Mouse (Mus musculus) forebrain, embryonic 11.5 days (tissue): ENCODE results near the gene Fam131a. TPM values are rescaled to one million over a fixed set of nuclear protein-coding genes. Genes with fewer than 3 reads are reported as not detected.

ENCODE experiments used
- ATAC-seq: fragments of 200-750 bp; cut with Nextera tagmentation; replicated peaks from 2 replicates; pipeline ENCODE4 v1.8.0; 2017; ENCODE audit warnings: moderate TSS enrichment; ENCODE audit not compliant: low FRiP score
- DNase-seq: peaks from one replicate; pipeline ENCODE4 v3.0.0-alpha.2; 2017; ENCODE audit warnings: low spot score
- H3K27ac ChIP-seq: fragments of 300-500 bp; sonication (generic); 2 replicates; pipeline ENCODE4 v1.5.1; 2014; ENCODE audit warnings: low read depth, low read length
- H3K27me3 ChIP-seq: fragments of 300-500 bp; sonication (generic); 2 replicates; pipeline ENCODE4 v1.6.1; 2014; ENCODE audit warnings: mild to moderate bottlenecking, low read length, mixed read lengths; ENCODE audit not compliant: control insufficient read depth, insufficient read depth
- H3K36me3 ChIP-seq: fragments of 300-500 bp; sonication (generic); 2 replicates; pipeline ENCODE4 v1.6.1; 2014; ENCODE audit warnings: mild to moderate bottlenecking, low read length, moderate library complexity, mixed read lengths; ENCODE audit not compliant: control insufficient read depth, insufficient read depth
- H3K4me1 ChIP-seq: fragments of 300-500 bp; sonication (generic); replicated peaks from 2 replicates; pipeline ENCODE4 v1.6.1; 2014; ENCODE audit warnings: low read length, mixed read lengths; ENCODE audit not compliant: control insufficient read depth, insufficient read depth
- H3K4me2 ChIP-seq: fragments of 300-500 bp; sonication (generic); 2 replicates; pipeline ENCODE4 v1.6.1; 2014; ENCODE audit warnings: low read depth, mild to moderate bottlenecking, low read length, moderate library complexity, mixed read lengths; ENCODE audit not compliant: severe bottlenecking
- H3K4me3 ChIP-seq: fragments of 300-500 bp; sonication (generic); 2 replicates; pipeline ENCODE4 v1.5.1; 2014; ENCODE audit warnings: low read depth, low read length
- H3K9ac ChIP-seq: fragments of 300-500 bp; sonication (generic); 2 replicates; pipeline ENCODE4 v1.6.1; 2014; ENCODE audit warnings: low read length
- H3K9me3 ChIP-seq: fragments of 300-500 bp; sonication (generic); 2 replicates; pipeline ENCODE4 v1.6.1; 2016; ENCODE audit warnings: low read length, mixed read lengths; ENCODE audit not compliant: control insufficient read depth
- WGBS: fragments of 180-500 bp; shearing (Covaris S2); extraction: QIAGEN DNeasy Blood & Tissue Kit; methylation state at CpG from one replicate; pipeline ENCODE4 v1.1.7; 2014; 5-methylcytosine and 5-hydroxymethylcytosine counted together
- polyA plus RNA-seq: library from polyadenylated mRNA; unstranded; fragments of >200 nt; fragmentation: Nextera tagmentation; extraction: Ambion mirVana; gene quantifications from 2 replicates; pipeline ENCODE4 v1.2.1, GENCODE M21; 2014

Gene Fam131a
- polyA plus RNA-seq, 1 experiment from 2014 or later, result 15.2 TPM

DNA sequence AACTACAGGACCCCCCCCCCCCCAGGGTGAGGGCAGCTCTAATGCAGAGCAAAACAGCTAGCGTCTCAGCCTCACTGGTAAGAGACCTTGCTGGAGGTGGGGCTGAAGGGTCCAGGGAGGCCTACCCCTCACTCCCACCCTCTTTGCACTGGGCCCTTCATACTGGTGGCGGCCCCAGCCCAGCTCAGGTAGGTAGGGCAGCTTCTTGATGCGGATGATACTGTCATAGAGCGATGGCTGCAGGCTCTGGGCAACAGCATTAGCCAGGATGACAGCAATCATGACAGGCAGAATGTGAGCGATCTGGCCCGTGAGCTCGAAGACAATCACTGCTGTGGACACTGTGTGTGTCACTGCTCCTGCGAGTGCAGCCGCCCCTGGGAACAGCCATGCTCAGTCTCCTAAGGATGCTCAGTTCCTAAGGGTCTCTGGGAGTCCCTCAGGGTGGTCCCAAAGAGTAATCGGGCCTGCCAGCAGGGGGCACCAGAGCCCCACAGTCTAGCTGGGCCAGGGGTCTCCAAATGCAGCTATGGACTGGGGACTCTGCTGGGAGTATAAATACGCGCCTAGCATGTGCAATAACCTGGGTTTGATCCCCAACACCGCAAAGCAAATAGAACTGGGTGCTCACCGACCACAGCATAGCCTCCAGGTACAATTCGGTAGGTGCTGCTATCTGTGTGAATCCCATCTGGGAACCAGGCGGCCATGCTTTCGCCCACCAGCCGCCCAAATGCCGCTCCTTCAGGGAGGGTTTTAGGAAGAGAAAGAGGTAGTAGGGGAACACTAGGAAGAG, 16.1 kb downstream of the Fam131a start:
- no peaks in the 10 kb centered on the region for H3K9me3 ChIP-seq
- WGBS, result 77% methylated on average over 19 of the region's 19 CpGs
- H3K9ac ChIP-seq, result no peak overlapping the region
- no peaks in the 10 kb centered on the region; the same call in 1 of the 2 replicates for H3K36me3 ChIP-seq
- H3K4me3 ChIP-seq, result no peak overlapping the region
- DNase-seq (peak; percentile 89), ATAC-seq (peak; percentile 73)
- H3K4me1 ChIP-seq, result peaks cover 4% of the 10 kb centered on the region; the same call in 1 of the 2 replicates
- no peak overlapping the region for H3K27ac ChIP-seq
- H3K27me3 ChIP-seq, result no peaks in the 10 kb centered on the region
- H3K4me2 ChIP-seq, result no peak overlapping the region

DNA sequence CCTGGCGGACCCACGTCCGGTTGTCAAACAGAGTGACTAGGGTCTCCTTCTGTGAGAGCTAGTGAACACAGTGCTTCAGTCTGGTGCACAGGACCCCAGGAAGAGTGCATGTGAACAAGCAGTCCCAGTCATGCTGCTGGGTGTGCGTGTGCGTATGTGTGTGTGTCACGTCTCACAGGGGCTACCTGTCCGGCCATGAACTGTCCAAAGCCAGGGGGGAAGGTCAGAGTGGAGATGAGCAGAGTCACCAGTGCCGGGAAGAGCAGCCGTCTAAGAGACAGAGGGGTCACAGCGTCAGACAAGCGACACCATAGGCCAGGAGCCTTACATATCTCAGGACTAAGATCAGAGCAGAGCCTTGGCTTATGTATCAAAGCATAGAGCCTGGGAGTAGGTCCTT, 17.3 kb downstream of the Fam131a start:
- Histone ChIP-seq H3K36me3 (no peaks in the 10 kb centered on the region; the same call in 1 of the 2 replicates), H3K9me3 (no peaks in the 10 kb centered on the region), H3K27me3 (no peaks in the 10 kb centered on the region), H3K4me3 (no peak overlapping the region), H3K27ac (no peak overlapping the region), H3K9ac (no peak overlapping the region), H3K4me1 (peaks cover 5% of the 10 kb centered on the region; the same call in 1 of the 2 replicates), H3K4me2 (no peak overlapping the region)
- no peak for DNase-seq
- ATAC-seq, result no peak
- WGBS, result 94% methylated on average over 11 of the region's 11 CpGs

DNA sequence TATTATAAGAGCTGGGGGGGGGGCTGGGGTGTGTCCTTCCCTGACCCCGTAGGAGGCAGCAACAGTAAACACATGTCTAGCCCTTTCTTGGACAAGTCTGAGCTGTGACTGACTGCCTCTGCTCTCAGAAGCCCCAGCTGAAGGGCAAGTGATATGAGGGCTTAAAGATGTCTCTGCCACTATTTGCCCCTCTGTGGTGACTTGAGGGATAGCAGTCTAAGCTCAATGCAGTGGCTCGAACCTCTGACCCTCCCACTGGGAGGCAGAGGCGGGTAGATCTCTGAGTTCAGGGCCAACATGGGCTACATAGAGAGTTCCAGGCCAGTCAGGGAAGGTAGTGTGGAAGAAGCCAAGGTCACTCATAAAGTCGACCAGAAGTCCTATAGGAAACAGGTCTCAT, 17.8 kb downstream of the Fam131a start:
- H3K27ac ChIP-seq, result no peak overlapping the region
- no peak overlapping the region for H3K9ac ChIP-seq
- no peaks in the 10 kb centered on the region for H3K27me3 ChIP-seq
- peaks cover 5% of the 10 kb centered on the region; the same call in 1 of the 2 replicates for H3K4me1 ChIP-seq
- no peak for ATAC-seq
- no peaks in the 10 kb centered on the region; the same call in 1 of the 2 replicates for H3K36me3 ChIP-seq
- H3K4me2 ChIP-seq, result no peak overlapping the region
- DNase-seq, result no peak
- no peaks in the 10 kb centered on the region for H3K9me3 ChIP-seq
- 89% methylated on average over 4 of the region's 4 CpGs for WGBS
- no peak overlapping the region for H3K4me3 ChIP-seq

DNA sequence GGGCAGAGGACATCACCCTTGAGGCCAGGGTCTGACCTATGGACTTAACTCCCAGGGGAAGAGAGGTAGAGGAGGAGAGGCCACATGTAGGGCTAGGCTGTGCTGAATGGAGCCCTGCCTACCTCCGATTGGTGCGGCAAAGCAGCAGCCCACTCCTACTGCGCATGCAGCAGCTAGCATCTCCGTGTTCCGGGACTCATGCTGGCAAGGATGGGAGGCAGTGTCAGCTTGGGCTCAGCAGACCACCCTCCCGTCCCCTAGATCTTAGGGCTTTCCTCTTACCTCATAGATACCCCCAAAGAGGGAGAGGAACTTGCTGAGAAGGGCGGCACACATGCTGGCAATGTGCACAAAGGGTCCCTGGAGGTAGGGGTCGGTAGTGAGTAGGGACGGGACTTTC, 19.1 kb downstream of the Fam131a start:
- Histone ChIP-seq H3K36me3 (no peaks in the 10 kb centered on the region; the same call in 1 of the 2 replicates), H3K27me3 (no peaks in the 10 kb centered on the region), H3K9ac (no peak overlapping the region), H3K4me1 (peaks cover 8% of the 10 kb centered on the region; the same call in 1 of the 2 replicates), H3K4me3 (no peak overlapping the region), H3K4me2 (no peak overlapping the region), H3K27ac (no peak overlapping the region), H3K9me3 (no peaks in the 10 kb centered on the region)
- WGBS, result 79% methylated on average over 9 of the region's 9 CpGs
- DNase-seq, result no peak
- no peak for ATAC-seq

DNA sequence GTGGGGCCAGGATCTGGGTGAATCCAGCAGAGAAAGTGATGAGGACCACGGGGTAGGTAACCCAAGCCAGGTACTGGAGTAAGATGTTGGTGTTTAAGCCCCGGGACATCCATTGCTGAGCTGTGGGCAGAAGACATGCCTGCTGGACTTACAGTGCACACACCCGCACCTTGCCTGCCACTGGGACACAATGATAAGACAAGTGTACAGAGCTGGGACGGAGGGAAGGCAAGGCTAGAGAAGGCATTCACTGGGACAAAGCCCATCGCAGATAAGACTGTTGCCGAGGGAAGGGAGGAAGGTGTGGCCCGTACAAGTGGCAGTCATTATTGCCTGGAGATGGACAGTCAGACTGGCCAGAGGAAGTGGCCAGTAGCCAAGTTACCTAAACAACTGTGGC, 19.8 kb downstream of the Fam131a start:
- Histone ChIP-seq H3K36me3 (no peaks in the 10 kb centered on the region), H3K27me3 (no peaks in the 10 kb centered on the region), H3K4me2 (no peak overlapping the region), H3K4me3 (no peak overlapping the region), H3K9ac (no peak overlapping the region), H3K4me1 (peaks cover 9% of the 10 kb centered on the region; the same call in 1 of the 2 replicates), H3K9me3 (no peaks in the 10 kb centered on the region), H3K27ac (no peak overlapping the region)
- no peak for DNase-seq
- ATAC-seq, result no peak
- WGBS, result 93% methylated on average over 7 of the region's 7 CpGs

DNA sequence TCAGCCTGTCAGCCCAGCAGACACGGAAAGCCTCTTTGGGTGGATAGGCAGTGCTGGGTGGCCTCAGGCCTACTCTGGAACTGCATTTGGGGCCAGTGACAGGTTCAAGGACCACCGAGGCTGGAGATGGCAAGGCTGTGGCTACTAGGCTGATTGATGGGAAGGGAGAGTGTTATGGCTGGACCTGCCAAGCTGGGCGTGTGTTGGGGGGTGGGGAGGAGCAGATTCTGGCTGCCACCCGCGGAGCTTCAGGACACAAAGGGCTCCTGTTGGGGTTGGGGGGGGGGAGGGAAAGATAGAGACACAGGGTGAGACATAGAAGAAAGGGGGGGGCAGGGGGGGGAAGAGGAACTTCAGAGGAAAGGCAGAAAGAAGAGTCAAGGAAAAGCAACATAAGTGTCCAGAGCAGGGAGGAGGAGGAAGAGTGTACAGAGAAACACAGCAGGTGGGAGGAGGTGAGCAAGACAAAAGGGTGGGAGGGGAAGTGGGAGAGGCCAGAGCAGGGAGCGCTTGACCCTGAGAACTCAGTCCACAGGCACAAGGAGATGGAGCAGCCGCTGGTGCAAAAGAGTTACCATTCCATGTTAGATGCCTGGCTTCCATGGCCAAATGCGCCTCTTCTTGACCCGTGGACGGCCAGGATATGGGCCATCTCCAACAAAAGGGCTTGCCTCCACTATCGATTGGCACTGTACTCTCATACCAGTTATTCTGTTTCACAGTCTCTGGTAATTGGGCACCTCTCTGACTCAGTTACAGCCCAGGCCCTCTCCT, 21.5 kb downstream of the Fam131a start:
- H3K9me3 ChIP-seq, result no peaks in the 10 kb centered on the region
- H3K4me2 ChIP-seq, result peak overlapping the region; percentile 85
- H3K27ac ChIP-seq, result no peak overlapping the region
- no peaks in the 10 kb centered on the region for H3K36me3 ChIP-seq
- H3K4me3 ChIP-seq, result peak overlapping the region; percentile 44; the same call in 1 of the 2 replicates
- 19% methylated on average over 11 of the region's 11 CpGs for WGBS
- ATAC-seq (no peak), DNase-seq (no peak)
- H3K27me3 ChIP-seq, result no peaks in the 10 kb centered on the region
- no peak overlapping the region; the same call in 1 of the 2 replicates for H3K9ac ChIP-seq
- H3K4me1 ChIP-seq, result peaks cover 9% of the 10 kb centered on the region; the same call in 1 of the 2 replicates

DNA sequence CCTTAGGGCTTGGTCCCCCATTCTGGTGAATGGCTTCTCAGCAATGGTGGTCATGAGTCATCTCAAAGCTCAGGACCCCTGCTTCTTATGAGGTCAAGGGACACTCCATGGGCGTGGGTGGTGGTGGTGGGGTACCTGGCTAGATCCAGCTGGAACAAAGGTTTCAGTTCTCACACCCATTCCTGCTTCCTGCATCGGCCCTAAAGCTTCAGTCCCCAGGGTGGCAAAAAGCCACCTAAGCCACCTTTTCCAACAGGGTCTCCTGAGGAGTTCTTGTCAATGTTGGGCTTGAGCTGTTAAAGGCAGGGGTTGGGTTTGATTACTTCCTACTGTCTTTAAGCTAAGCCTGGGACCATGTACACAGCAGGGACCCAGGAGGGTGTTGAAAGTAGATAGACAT, 22.1 kb downstream of the Fam131a start:
- Histone ChIP-seq H3K9ac (peak overlapping the region; percentile 76; the same call in 1 of the 2 replicates), H3K9me3 (no peaks in the 10 kb centered on the region), H3K4me2 (peak overlapping the region; percentile 85), H3K4me1 (peaks cover 9% of the 10 kb centered on the region; the same call in 1 of the 2 replicates), H3K36me3 (no peaks in the 10 kb centered on the region; the same call in 1 of the 2 replicates), H3K4me3 (peak overlapping the region; percentile 44), H3K27me3 (no peaks in the 10 kb centered on the region), H3K27ac (no peak overlapping the region)
- no peak for DNase-seq
- ATAC-seq, result no peak
- WGBS, result 58% methylated on average over 2 of the region's 2 CpGs

DNA sequence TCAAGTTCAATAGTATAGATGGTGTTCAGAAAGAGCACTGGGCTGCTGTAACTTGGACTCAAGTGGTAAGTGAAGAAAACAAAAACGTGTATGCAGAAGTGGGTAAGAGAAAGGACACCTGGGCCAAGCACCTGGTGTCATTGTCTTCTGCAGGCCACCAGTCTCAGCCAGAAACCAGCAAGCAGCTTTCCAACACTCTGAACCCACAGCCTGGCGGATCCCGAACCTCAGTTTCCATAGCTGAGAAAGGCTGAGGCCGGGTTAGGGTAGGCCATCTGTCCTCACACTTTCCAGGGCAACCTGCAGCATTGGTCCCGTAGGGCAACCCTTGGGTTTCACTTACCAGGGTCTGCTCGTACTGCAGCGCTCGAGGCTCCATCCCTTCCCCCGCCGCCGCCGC, 22.5 kb downstream of the Fam131a start:
- ATAC-seq (no peak; the same call in 1 of the 2 replicates), DNase-seq (no peak)
- H3K27ac ChIP-seq, result peak overlapping the region; percentile 84
- H3K9ac ChIP-seq, result peak overlapping the region; percentile 76
- peaks cover 9% of the 10 kb centered on the region; the same call in 1 of the 2 replicates for H3K4me1 ChIP-seq
- peak overlapping the region; percentile 44 for H3K4me3 ChIP-seq
- H3K4me2 ChIP-seq, result peak overlapping the region; percentile 85
- H3K27me3 ChIP-seq, result no peaks in the 10 kb centered on the region
- no peaks in the 10 kb centered on the region; the same call in 1 of the 2 replicates for H3K36me3 ChIP-seq
- H3K9me3 ChIP-seq, result no peaks in the 10 kb centered on the region
- 1% methylated on average over 12 of the region's 12 CpGs for WGBS
